Comparison of ENCODE assay signal across 11 mouse cellular contexts in the genomic region with DNA sequence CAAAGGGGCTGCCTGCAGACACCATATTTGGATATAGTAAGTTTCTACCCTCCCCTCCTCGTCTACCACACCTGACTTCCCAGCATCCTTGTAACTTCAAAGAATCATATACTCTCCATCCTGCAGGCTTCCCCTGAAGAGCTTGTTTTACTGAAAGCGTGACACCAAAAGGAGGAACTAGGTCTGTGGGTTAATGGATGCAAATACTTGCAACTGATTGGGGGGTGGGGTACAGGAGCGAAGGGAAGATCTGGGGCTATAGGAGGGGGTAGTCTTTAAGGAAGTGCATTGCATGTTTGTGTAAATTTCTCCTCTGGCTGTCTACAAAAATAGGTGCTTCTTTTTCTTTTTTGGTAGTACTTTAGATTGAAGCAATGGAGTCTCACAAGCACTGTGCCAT. TPM values are rescaled to one million over a fixed set of nuclear protein-coding genes. Genes with fewer than 3 reads are reported as not detected.
DNase-seq lines count a peak whose midpoint lies in the region; ATAC-seq and TF ChIP-seq lines count a peak whose summit lies in the region.
"Had no signal": no experiment of that assay in that cellular context is flagged by ENCODE, and none has a peak within 500 bp of the region (broad histone marks: within the 10 kb centered on the region; RNA-seq: fewer than 3 reads in every experiment).

No protein-coding gene starts in this region.

- no peaks in the 10 kb centered on the region for H3K9me3 ChIP-seq in lung, embryonic 14.5 days (ENCODE audit: low read depth, low read length)
- peaks cover 5% of the 10 kb centered on the region; the same call in 1 of the 2 replicates for H3K9me3 ChIP-seq in ES-Bruce4 (replicated peaks; ENCODE audit: control insufficient read depth, insufficient read depth, low read length, poor library complexity, severe bottlenecking)
- H3K9me3 ChIP-seq: heart, embryonic 10.5 days; intestine, embryonic 15.5 days had no signal

- H3K27ac ChIP-seq in lung, embryonic 14.5 days (ENCODE audit: low read depth) = no peak overlapping the region
- H3K27ac ChIP-seq in ES-Bruce4 (ENCODE audit: insufficient read depth, low read length) = no peak overlapping the region
- H3K27ac ChIP-seq: intestine, embryonic 15.5 days had no signal

- no peaks in the 10 kb centered on the region for H3K36me3 ChIP-seq in lung, embryonic 14.5 days (ENCODE audit: insufficient read depth)
- no peaks in the 10 kb centered on the region for H3K36me3 ChIP-seq in ES-Bruce4 (ENCODE audit: control insufficient read depth, insufficient read depth, low read length, poor library complexity, severe bottlenecking)
- H3K36me3 ChIP-seq: heart, embryonic 10.5 days; intestine, embryonic 15.5 days had no signal

- H3K4me1 ChIP-seq in lung, embryonic 14.5 days (ENCODE audit: insufficient read depth) = no peaks in the 10 kb centered on the region
- H3K4me1 ChIP-seq in ES-Bruce4 (ENCODE audit: control insufficient read depth, insufficient read depth, low read length) = no peaks in the 10 kb centered on the region

- DNase-seq in cerebellum, adult 9-11 months = peak; percentile 40
- DNase-seq in cerebellum, postnatal 14 days = no peak
- DNase-seq in lung, embryonic 14.5 days = no peak
- DNase-seq in lung, adult 18-20 months = no peak
- DNase-seq in thymus, postnatal 10 days (ENCODE audit: low spot score in 2 of 2) = no peak
- DNase-seq: thymus, postnatal 25 days had no signal

- WGBS in lung, embryonic 14.5 days = 53% methylated on average over 3 of the region's 3 CpGs

- no peak for ATAC-seq in lung, embryonic 14.5 days (ENCODE audit: insufficient read depth)
- peak; percentile 32 for ATAC-seq in megakaryocyte progenitor cell, adult 5-6 weeks (replicated peaks; ENCODE audit: poor library complexity)

- H3K4me3 ChIP-seq in lung, embryonic 14.5 days (ENCODE audit: low read depth, low read length) = no peak overlapping the region
- no peak overlapping the region for H3K4me3 ChIP-seq in ES-Bruce4 (ENCODE audit: low read depth, low read length)

- H3K9ac ChIP-seq in lung, embryonic 14.5 days = no peak overlapping the region
- peak overlapping the region; percentile 70; the same call in 1 of the 2 replicates for H3K9ac ChIP-seq in ES-Bruce4 (ENCODE audit: low read depth, poor library complexity, severe bottlenecking)

- TF ChIP-seq CTCF in lung, embryonic 14.5 days (IDR thresholded peaks at IDR 0.05; ENCODE audit: low read depth) = no peak
- TF ChIP-seq CTCF in ES-Bruce4 (IDR thresholded peaks at IDR 0.05; ENCODE audit: low read depth, low read length) = no peak

- TF ChIP-seq EP300 in ES-Bruce4 (IDR thresholded peaks at IDR 0.05; ENCODE audit: insufficient read depth, low read depth, low read length) = no peak

- H3K27me3 ChIP-seq in lung, embryonic 14.5 days (ENCODE audit: insufficient read depth, low read length) = peaks cover 27% of the 10 kb centered on the region; the same call in 1 of the 2 replicates
- peaks cover 2% of the 10 kb centered on the region; the same call in 1 of the 2 replicates for H3K27me3 ChIP-seq in ES-Bruce4 (ENCODE audit: control insufficient read depth, insufficient read depth, low read length, poor library complexity, severe bottlenecking)

- peak overlapping the region; percentile 93; the same call in 1 of the 2 replicates for H3K4me2 ChIP-seq in lung, embryonic 14.5 days

- no peak for TF ChIP-seq POLR2A in ES-Bruce4 (IDR thresholded peaks at IDR 0.05; ENCODE audit: insufficient read depth, low read length)

RNA-seq across cellular contexts. Expression of a gene that starts 9.5 kb away (rescaled TPM):
- polyA plus RNA-seq in lung, embryonic 14.5 days (2014; fragmentation: Nextera tagmentation; extraction: Ambion mirVana) = 2.9 TPM in 2 replicates
- polyA plus RNA-seq in ES-Bruce4 (2011; ENCODE audit: insufficient read depth, insufficient read length, low read depth, missing spikeins) = not detected in 2 replicates
- 14.2 and 17.2 TPM in 2 replicates for total RNA-seq in megakaryocyte progenitor cell, adult 5-6 weeks (2015)
- 12.5 and 18.7 TPM in 2 replicates for total RNA-seq in megakaryocyte progenitor cell, adult 5-6 weeks (2017)

RNA-seq across cellular contexts. Expression of a gene that starts 20.7 kb away (rescaled TPM):
- 0.13 and 0.31 TPM in 2 replicates for polyA plus RNA-seq in lung, embryonic 14.5 days (2014; fragmentation: Nextera tagmentation; extraction: Ambion mirVana)
- 0.90 and 1.2 TPM in 2 replicates for polyA plus RNA-seq in ES-Bruce4 (2011; ENCODE audit: insufficient read depth, insufficient read length, low read depth, missing spikeins)
- 0.05 and 0.52 TPM in 2 replicates for total RNA-seq in megakaryocyte progenitor cell, adult 5-6 weeks (2015)
- total RNA-seq in megakaryocyte progenitor cell, adult 5-6 weeks (2017) = 0.17 and 0.34 TPM in 2 replicates
- polyA plus RNA-seq: erythroblast, embryonic 14.5 days had no signal
